Mouse (Mus musculus) bone marrow, adult 2 months (tissue): ENCODE data around the gene Rpl21. TPM values are rescaled to one million over a fixed set of nuclear protein-coding genes. Genes with fewer than 3 reads are reported as not detected.
"Not testable (repeated sequence)": the region's sequence is repeated elsewhere in the genome, so short reads cannot be mapped to it uniquely, and the experiment has no call there.

ENCODE experiments used
- H3K27ac ChIP-seq: fragments of 200-500 bp; 2 replicates; pipeline ENCODE4 v1.5.1; 2012; ENCODE audit warnings: low read depth, mild to moderate bottlenecking, control low read depth, inconsistent platforms, low read length; ENCODE audit not compliant: control insufficient read depth, poor library complexity, insufficient read depth
- H3K4me1 ChIP-seq: fragments of 200-500 bp; 2 replicates; pipeline ENCODE4 v1.6.1; 2011; ENCODE audit warnings: low read length; ENCODE audit not compliant: control insufficient read depth, insufficient read depth
- H3K4me3 ChIP-seq: fragments of 200-500 bp; replicated peaks from 2 replicates; pipeline ENCODE3; 2011; ENCODE audit warnings: mild to moderate bottlenecking, low read depth, low read length, control low read depth; ENCODE audit not compliant: control insufficient read depth
- CTCF ChIP-seq: fragments of 200-500 bp; IDR thresholded peaks from 2 replicates; pipeline ENCODE4 v1.5.1; 2011; ENCODE audit warnings: low read length, control low read depth; ENCODE audit not compliant: control insufficient read depth, insufficient read depth
- POLR2A ChIP-seq: fragments of 200-500 bp; IDR thresholded peaks from 2 replicates; pipeline ENCODE4 v1.6.1; 2011; ENCODE audit warnings: low read depth, mild to moderate bottlenecking, control low read depth, low read length, borderline replicate concordance; ENCODE audit not compliant: control insufficient read depth
- WGBS: fragments of 180-500 bp; shearing (Covaris S2); methylation state at CpG from one replicate; pipeline ENCODE4 v1.1.7; 2018; 5-methylcytosine and 5-hydroxymethylcytosine counted together
- polyA plus RNA-seq: library from polyadenylated mRNA; stranded (reverse); fragments of >200 nt; gene quantifications from 2 replicates; pipeline ENCODE4 v1.2.4, GENCODE M21; 2011; ENCODE audit warnings: low replicate concordance; ENCODE audit not compliant: missing spikeins, insufficient read depth, insufficient read length

Gene Rpl21
- polyA plus RNA-seq, 1 experiment, result 107 TPM

GRCm38 (mm10) chr5:146866277-146866676 is 33.6 kb downstream of the Rpl21 start:
- Histone ChIP-seq H3K4me1 (peaks cover 2% of the 10 kb centered on the region), H3K4me3 (no peak overlapping the region), H3K27ac (no peak overlapping the region)
- TF ChIP-seq POLR2A (no peak), CTCF (no peak)
- 71% methylated on average over 2 of the region's 2 CpGs for WGBS

- no peak for TF ChIP-seq CTCF
- TF ChIP-seq POLR2A, result no peak
- no peak overlapping the region for H3K27ac ChIP-seq
- peaks cover 2% of the 10 kb centered on the region for H3K4me1 ChIP-seq
- WGBS, result 9% methylated on average over 19 of the region's 19 CpGs
- H3K4me3 ChIP-seq, result no peak overlapping the region
Observed at GRCm38 (mm10) chr5:146867246-146867945, 34.7 kb downstream of the Rpl21 start.

- Histone ChIP-seq H3K27ac (no peak overlapping the region), H3K4me3 (no peak overlapping the region), H3K4me1 (peaks cover 2% of the 10 kb centered on the region)
- TF ChIP-seq CTCF (no peak), POLR2A (no peak)
- 60% methylated on average over 4 of the region's 4 CpGs for WGBS
Observed at GRCm38 (mm10) chr5:146867946-146868314, 35.2 kb downstream of the Rpl21 start.

- 88% methylated on average over 5 of the region's 5 CpGs for WGBS
- Histone ChIP-seq H3K27ac (no peak overlapping the region), H3K4me1 (no peaks in the 10 kb centered on the region), H3K4me3 (no peak overlapping the region)
- TF ChIP-seq CTCF (no peak), POLR2A (no peak)
Observed at GRCm38 (mm10) chr5:146872981-146873631, 40.4 kb downstream of the Rpl21 start.

- H3K27ac ChIP-seq, result no peak overlapping the region
- no peak for TF ChIP-seq POLR2A
- TF ChIP-seq CTCF, result no peak
- H3K4me3 ChIP-seq, result no peak overlapping the region
- WGBS, result 90% methylated on average over 2 of the region's 2 CpGs
- no peaks in the 10 kb centered on the region for H3K4me1 ChIP-seq
Observed at GRCm38 (mm10) chr5:146876024-146876423, 43.3 kb downstream of the Rpl21 start.

DNA sequence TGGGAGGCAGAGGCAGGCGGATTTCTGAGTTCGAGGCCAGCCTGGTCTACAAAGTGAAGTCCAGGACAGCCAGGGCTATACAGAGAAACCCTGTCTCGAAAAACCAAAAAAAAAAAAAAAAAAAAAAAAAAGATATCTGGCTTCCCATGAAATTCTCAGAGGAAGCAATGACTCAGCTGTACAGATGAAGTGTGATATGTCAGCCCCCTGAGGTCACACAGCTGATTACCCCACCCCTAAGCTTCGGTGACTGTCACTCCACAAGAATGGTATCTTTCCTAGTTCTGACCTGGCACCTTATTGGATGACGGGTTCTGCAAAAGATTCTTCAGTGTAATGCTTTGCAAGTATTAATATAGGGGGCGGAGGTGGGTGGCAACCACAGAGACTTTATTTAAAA is 45.2 kb downstream of the Rpl21 start:
- 62% methylated on average over 5 of the region's 6 CpGs for whole genome bisulfite sequencing
- H3K4me1 ChIP-seq, H3K4me3 ChIP-seq, H3K27ac ChIP-seq: not testable (repeated sequence)

GRCm38 (mm10) chr5:146882261-146882660 is 49.6 kb downstream of the Rpl21 start:
- WGBS, result 34% methylated on average over 6 of the region's 6 CpGs
- Histone ChIP-seq H3K4me1 (no peaks in the 10 kb centered on the region), H3K4me3 (no peak overlapping the region), H3K27ac (no peak overlapping the region)
- TF ChIP-seq CTCF, result no peak
- TF ChIP-seq POLR2A, result no peak

- H3K27ac ChIP-seq, result no peak overlapping the region
- WGBS, result 75% methylated on average over 7 of the region's 7 CpGs
- H3K4me3 ChIP-seq, result no peak overlapping the region
- H3K4me1 ChIP-seq, result no peaks in the 10 kb centered on the region
- TF ChIP-seq POLR2A (no peak), CTCF (no peak)
Observed at GRCm38 (mm10) chr5:146883053-146883452, 50.4 kb downstream of the Rpl21 start.
